Mouse (Mus musculus) heart, adult 2 months (tissue): ENCODE measurements around the gene Etnk2. TPM values are rescaled to one million over a fixed set of nuclear protein-coding genes. Genes with fewer than 3 reads are reported as not detected.

ENCODE experiments used
- DNase-seq, 2 experiments: peaks; one replicate each; pipeline ENCODE4 v3.0.0; 2021
- H3K27ac ChIP-seq: fragments of 200-600 bp; 2 replicates; pipeline ENCODE4 v1.8.1; 2022
- H3K27me3 ChIP-seq: fragments of 200-500 bp; 2 replicates; pipeline ENCODE4 v1.6.1; 2012; ENCODE audit warnings: mild to moderate bottlenecking, low read length, inconsistent platforms, mixed read lengths; ENCODE audit not compliant: control insufficient read depth, insufficient read depth
- H3K36me3 ChIP-seq: fragments of 200-500 bp; 2 replicates; pipeline ENCODE4 v1.6.1; 2012; ENCODE audit warnings: low read length, inconsistent platforms; ENCODE audit not compliant: control insufficient read depth, insufficient read depth
- H3K4me1 ChIP-seq: fragments of 200-500 bp; 2 replicates; pipeline ENCODE4 v1.6.1; 2011; ENCODE audit warnings: low read length; ENCODE audit not compliant: control insufficient read depth, insufficient read depth
- H3K4me3 ChIP-seq: fragments of 200-600 bp; 2 replicates; pipeline ENCODE4 v1.8.1; 2022
- H3K79me2 ChIP-seq: fragments of 200-500 bp; replicated peaks from 2 replicates; pipeline ENCODE4 v1.6.1; 2012; ENCODE audit warnings: mild to moderate bottlenecking, inconsistent platforms, low read length, moderate library complexity, mixed read lengths; ENCODE audit not compliant: control insufficient read depth, insufficient read depth
- H3K9ac ChIP-seq: fragments of 200-500 bp; 2 replicates; pipeline ENCODE4 v1.6.1; 2012; ENCODE audit warnings: low read depth, mild to moderate bottlenecking, control low read depth, inconsistent platforms, low read length, mixed read lengths
- CTCF ChIP-seq: fragments of 200-600 bp; IDR thresholded peaks from 2 replicates; pipeline ENCODE4 v1.8.1; 2022; ENCODE audit warnings: antibody characterized with exemption, mild to moderate bottlenecking, moderate library complexity
- EP300 ChIP-seq: fragments of 200-500 bp; IDR thresholded peaks from 2 replicates; pipeline ENCODE4 v1.6.1; 2011; ENCODE audit warnings: low read depth, low read length, control low read depth; ENCODE audit not compliant: insufficient read depth
- POLR2A ChIP-seq: fragments of 200-500 bp; IDR thresholded peaks from 2 replicates; pipeline ENCODE4 v1.6.1; 2011; ENCODE audit warnings: mild to moderate bottlenecking, low read depth, low read length, control low read depth; ENCODE audit not compliant: insufficient read depth
- WGBS: fragments of 180-500 bp; shearing (Covaris S2); methylation state at CpG from one replicate; pipeline ENCODE4 v1.1.7; 2018; 5-methylcytosine and 5-hydroxymethylcytosine counted together
- intact Hi-C: fragments of 180-260 bp; cut with DNase I; formaldehyde crosslinking; loops from one replicate; pipeline ENCODE4 v1.15.1; 2025
- polyA plus RNA-seq: library from polyadenylated mRNA; depleted of rRNA; stranded (reverse); fragments of >200 nt; gene quantifications from 2 replicates; pipeline ENCODE4 v1.2.3, GENCODE M21; 2012
- total RNA-seq, 2 experiments: library from RNA; stranded (reverse); gene quantifications; 2 replicates each; pipeline ENCODE4 v1.2.3; 2021

Etnk2 gene
- total and polyA plus RNA-seq, 3 experiments, result 0.29 to 0.93 (median 0.84) TPM

- H3K36me3 ChIP-seq, result no peaks in the 10 kb centered on the region
These were observed 42.0 kb upstream of the Etnk2 start, which contains the start of gene Kiss1 for GRCm38 (mm10) chr1:133321267-133321925. Kiss1 (plus strand) TSS chr1:133321875.

GRCm38 (mm10) chr1:133323333-133323732 is 40.0 kb upstream of the Etnk2 start:
- WGBS, result 44% methylated on average over 5 of the region's 5 CpGs
- Histone ChIP-seq H3K36me3 (no peaks in the 10 kb centered on the region), H3K4me1 (no peaks in the 10 kb centered on the region), H3K27ac (no peak overlapping the region), H3K9ac (no peak overlapping the region), H3K79me2 (no peaks in the 10 kb centered on the region), H3K4me3 (no peak overlapping the region), H3K27me3 (no peaks in the 10 kb centered on the region)
- TF ChIP-seq POLR2A, result no peak
- no peak for TF ChIP-seq CTCF
- no peak for TF ChIP-seq EP300
- no peak for DNase-seq
- intact Hi-C loops, result no loop called here

More at GRCm38 (mm10) chr1:133321267-133321925, 42.0 kb upstream of the Etnk2 start, which contains the start of gene Kiss1:
- no peak within 1 kb of the TSS for H3K27ac ChIP-seq
- H3K79me2 ChIP-seq, result no peaks in the 10 kb centered on the region
- H3K4me1 ChIP-seq, result no peaks in the 10 kb centered on the region
- intact Hi-C loops, result no loop called here
- no peak for DNase-seq
- H3K4me3 ChIP-seq, result no peak within 1 kb of the TSS
- no peaks in the 10 kb centered on the region for H3K27me3 ChIP-seq
- H3K9ac ChIP-seq, result no peak within 1 kb of the TSS
- TF ChIP-seq POLR2A (no peak), CTCF (no peak), EP300 (no peak)
- WGBS, result 81% methylated on average over 13 of the region's 13 CpGs

- Histone ChIP-seq H3K27ac (no peak overlapping the region), H3K4me1 (no peaks in the 10 kb centered on the region), H3K4me3 (no peak overlapping the region), H3K9ac (no peak overlapping the region), H3K27me3 (peaks cover 5% of the 10 kb centered on the region; the same call in 1 of the 2 replicates), H3K79me2 (no peaks in the 10 kb centered on the region), H3K36me3 (no peaks in the 10 kb centered on the region)
- DNase-seq, result no peak
- TF ChIP-seq CTCF (no peak), EP300 (no peak), POLR2A (no peak)
- intact Hi-C loops, result no loop called here
- 83% methylated on average over 8 of the region's 8 CpGs for WGBS
These were observed 37.4 kb upstream of the Etnk2 start for GRCm38 (mm10) chr1:133325951-133326350.

- intact Hi-C loops, result no loop called here
- TF ChIP-seq EP300, result no peak
- peaks cover 5% of the 10 kb centered on the region; the same call in 1 of the 2 replicates for H3K27me3 ChIP-seq
- H3K4me1 ChIP-seq, result no peaks in the 10 kb centered on the region
- no peak overlapping the region for H3K27ac ChIP-seq
- H3K79me2 ChIP-seq, result no peaks in the 10 kb centered on the region
- H3K9ac ChIP-seq, result no peak overlapping the region
- no peaks in the 10 kb centered on the region for H3K36me3 ChIP-seq
- 59% methylated on average over 5 of the region's 5 CpGs for WGBS
- H3K4me3 ChIP-seq, result no peak overlapping the region
- no peak for DNase-seq
These were observed 36.3 kb upstream of the Etnk2 start for GRCm38 (mm10) chr1:133327094-133327493.

GRCm38 (mm10) chr1:133328299-133328795 is 35.0 kb upstream of the Etnk2 start:
- intact Hi-C loops, result no loop called here
- no peak for DNase-seq
- Histone ChIP-seq H3K27ac (no peak overlapping the region), H3K79me2 (no peaks in the 10 kb centered on the region), H3K4me1 (no peaks in the 10 kb centered on the region), H3K9ac (no peak overlapping the region), H3K36me3 (no peaks in the 10 kb centered on the region), H3K4me3 (no peak overlapping the region), H3K27me3 (peaks cover 5% of the 10 kb centered on the region; the same call in 1 of the 2 replicates)
- TF ChIP-seq CTCF (no peak), POLR2A (no peak), EP300 (no peak)
- 77% methylated on average over 6 of the region's 6 CpGs for WGBS
